Mouse (Mus musculus) B cell, adult 2 months (primary cell): ENCODE measurements at regions not wholly inside any gene's neighbourhood (a gene's known extent, or its start where the extent isn't known, plus 50 kb on each side); places are given as distances from the start of the nearest gene placed in this dataset.
A peak's percentile ranks its signal among the peaks of the same experiment; 100 is the strongest.

Experiments
- DNase-seq, 2 experiments: peaks; one replicate each; pipeline ENCODE4 v3.0.0; 2022

DNA sequence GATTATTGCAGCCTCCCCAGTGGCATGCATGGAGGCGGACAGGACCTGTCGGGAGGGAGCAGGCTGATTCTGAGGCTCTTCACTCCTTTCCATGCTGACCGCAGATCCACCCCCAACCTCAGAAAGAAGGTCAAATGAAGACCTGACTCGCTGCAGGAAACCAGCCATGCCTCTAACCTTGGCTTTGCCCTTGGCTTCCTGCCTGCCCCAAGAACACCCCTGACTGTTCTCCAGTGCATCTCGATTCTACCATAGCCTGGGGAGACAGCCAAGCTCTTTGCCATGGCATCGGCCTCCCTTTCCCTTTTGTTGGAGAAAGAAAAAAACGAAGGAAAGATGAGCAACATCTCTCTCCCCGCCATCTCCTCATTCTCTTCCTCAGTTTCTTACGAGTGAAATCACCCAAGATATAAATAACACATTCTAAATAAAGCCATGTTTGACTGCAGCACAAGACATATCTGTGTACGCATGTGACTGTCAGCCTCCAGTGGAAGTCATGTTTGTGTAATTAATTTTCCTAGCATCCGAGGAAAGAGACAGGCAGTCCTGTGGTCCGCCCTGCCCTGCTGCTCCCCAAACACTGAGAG lies 102.4 kb upstream of the Sdk1 start:
- DNase-seq: no peak

DNA sequence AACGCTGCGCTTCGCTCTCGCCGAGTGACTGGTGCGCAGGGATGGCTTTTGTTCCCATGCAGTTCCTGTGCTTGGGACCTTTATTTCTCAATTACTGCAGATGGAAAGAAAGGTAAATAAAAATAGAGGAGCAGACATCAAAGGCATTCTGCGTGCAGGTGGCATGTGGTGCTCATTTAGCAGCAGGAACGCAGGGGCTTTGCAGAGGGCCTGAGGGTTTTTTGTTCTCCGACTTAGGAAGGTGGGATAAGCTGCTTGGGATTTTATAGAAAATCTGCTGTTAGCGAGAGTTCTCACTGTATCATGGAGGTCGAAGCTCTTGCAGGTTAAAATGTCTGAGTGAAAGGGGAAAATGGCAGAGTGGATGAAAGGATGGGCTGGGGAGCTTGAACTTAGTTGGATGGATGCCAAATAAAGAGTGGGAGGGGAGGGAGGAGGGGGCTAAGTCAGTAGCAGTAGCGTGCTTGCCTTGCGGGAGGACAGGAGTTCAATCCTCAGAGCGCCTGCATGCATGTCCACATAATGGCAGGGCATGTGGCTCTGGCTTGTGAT lies 101.9 kb upstream of the Sdk1 start:
- DNase-seq: no peak

DNA sequence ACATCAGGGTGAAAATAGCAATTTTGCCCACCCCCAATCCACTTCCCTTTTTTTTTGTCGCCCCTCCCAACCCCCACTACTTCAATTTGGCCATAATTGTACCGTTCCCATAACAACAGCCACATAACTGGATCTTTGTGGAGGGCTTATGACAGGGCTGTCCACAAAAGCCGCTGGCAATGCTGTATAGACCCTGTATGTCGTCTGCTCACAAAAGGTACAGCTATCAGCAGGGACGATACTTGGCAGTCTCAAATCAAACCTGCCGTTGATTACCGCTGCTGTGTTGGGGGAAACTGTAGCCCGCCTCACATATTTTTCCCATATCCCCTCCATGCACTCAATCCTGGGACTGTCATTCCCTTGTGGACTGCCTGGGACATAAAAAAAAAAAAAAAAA lies 80.9 kb upstream of the Sdk1 start:
- peak in 1 of 2 experiments; percentile 3 for DNase-seq

DNA sequence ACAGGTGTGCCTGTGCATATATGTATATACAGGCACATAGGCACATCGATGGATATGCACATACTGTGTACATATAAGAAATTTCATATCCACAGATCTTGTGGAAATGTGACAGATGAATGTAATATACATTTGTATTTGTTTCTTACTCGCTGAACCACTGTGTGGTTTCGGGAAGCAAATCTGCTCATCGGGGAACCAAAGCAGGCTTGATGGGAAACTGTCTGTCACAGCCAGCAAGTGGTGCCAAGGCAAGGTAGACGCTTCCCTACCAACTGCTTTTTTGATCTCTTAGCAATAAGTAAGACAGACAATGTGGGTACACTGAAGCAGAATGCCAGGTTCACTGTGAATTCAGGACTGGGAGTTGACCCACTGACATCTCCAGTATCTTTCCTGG lies 80.3 kb upstream of the Sdk1 start:
- no peak for DNase-seq

DNA sequence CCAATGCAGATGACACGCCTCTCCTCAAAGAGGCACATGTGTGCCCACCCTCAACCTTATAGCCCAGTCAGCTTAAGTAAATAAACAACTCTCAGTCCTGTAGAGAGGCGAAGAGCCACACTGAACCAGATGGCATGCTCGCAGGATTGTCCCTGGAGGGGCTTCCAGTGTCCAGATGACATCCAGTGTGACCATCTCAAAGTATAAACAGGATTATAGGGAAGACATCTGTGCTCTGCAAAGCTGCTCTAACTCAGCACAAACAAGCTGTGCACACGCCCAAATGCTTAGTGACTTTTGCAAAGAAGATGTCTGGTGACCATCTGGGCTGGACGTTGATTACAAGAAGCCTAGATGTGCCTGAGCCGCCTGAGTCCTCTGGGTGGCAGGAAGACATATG lies 58.8 kb upstream of the Sdk1 start:
- DNase-seq: no peak

DNA sequence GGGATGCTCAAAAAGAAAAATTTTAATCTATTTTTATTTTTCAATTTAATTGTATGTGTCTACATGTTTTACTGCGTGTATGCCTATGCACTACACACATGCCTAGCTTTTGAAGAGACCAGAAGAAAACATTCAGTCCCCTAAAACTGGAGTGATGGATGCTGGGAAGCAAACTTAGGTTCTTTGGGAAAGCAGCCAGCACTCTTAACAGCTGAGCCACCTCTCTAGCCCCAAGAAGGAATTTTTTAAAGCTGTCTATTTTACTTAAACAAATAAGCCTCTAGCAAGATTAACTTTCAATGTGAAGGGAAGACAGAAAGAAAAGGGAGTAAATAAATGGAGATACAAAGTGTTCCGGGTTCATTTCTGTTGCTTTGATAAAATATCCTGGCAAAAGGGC lies 52.3 kb upstream of the Sdk1 start:
- DNase-seq: no peak
